Mouse (Mus musculus): ENCODE data around the gene Aldh5a1. TPM values are rescaled to one million over a fixed set of nuclear protein-coding genes. Genes with fewer than 3 reads are reported as not detected.

Aldh5a1 gene
- polyA plus RNA-seq, 1 experiment: 3.8 TPM

GRCm38 (mm10) chr13:24939472-24939871, 2.0 kb upstream of the Aldh5a1 start:
- Histone ChIP-seq H3K4me1 (ENCODE audit: control insufficient read depth, insufficient read depth, low read length) (peaks cover 7% of the 10 kb centered on the region), H3K4me3 (replicated peaks; ENCODE audit: extremely low read depth, low read depth, low read length) (no peak overlapping the region)
- TF ChIP-seq CTCF (IDR thresholded peaks at IDR 0.05; ENCODE audit: insufficient read depth, low read length): no peak
- no peak for TF ChIP-seq POLR2A (IDR thresholded peaks at IDR 0.05; ENCODE audit: borderline replicate concordance, extremely low read depth, low read depth, low read length)
- 90% methylated on average over 9 of the region's 9 CpGs for WGBS
- no peak for DNase-seq

DNA sequence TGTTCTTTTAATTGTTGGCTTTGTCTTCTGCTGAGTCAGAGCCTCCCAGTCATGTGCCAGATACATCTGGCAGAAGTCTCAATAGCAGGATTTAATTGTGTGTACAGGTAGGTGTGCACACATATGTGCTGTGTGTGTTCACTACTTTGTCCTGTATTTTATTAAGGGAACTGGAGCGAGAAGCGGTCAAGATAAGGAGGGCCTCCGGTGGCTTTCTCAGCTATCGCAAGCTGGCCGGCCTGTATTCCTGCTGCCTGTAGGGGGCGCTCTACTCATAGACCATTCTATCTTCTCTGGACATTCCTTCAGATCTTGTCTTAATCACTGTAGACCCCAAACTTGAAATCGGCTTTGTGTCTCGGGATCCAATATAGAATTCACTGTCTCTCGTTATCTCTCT, 1.2 kb upstream of the Aldh5a1 start:
- 20% methylated on average over 9 of the region's 9 CpGs for WGBS
- peak; percentile 70 for DNase-seq
- TF ChIP-seq POLR2A (IDR thresholded peaks at IDR 0.05; ENCODE audit: borderline replicate concordance, extremely low read depth, low read depth, low read length): no peak
- TF ChIP-seq CTCF (IDR thresholded peaks at IDR 0.05; ENCODE audit: insufficient read depth, low read length): peak; percentile 75
- H3K4me3 ChIP-seq (replicated peaks; ENCODE audit: extremely low read depth, low read depth, low read length): peak overlapping the region; percentile 13
- peaks cover 7% of the 10 kb centered on the region for H3K4me1 ChIP-seq (ENCODE audit: control insufficient read depth, insufficient read depth, low read length)

- DNase-seq: no peak
- H3K4me3 ChIP-seq (replicated peaks; ENCODE audit: extremely low read depth, low read depth, low read length): peak overlapping the region; percentile 83
- peaks cover 7% of the 10 kb centered on the region for H3K4me1 ChIP-seq (ENCODE audit: control insufficient read depth, insufficient read depth, low read length)
- WGBS: 13% methylated on average over 12 of the region's 12 CpGs
- TF ChIP-seq POLR2A (IDR thresholded peaks at IDR 0.05; ENCODE audit: borderline replicate concordance, extremely low read depth, low read depth, low read length) (no peak), CTCF (IDR thresholded peaks at IDR 0.05; ENCODE audit: insufficient read depth, low read length) (no peak)
These were observed 342 bp upstream of the Aldh5a1 start for GRCm38 (mm10) chr13:24937839-24938166.

- TF ChIP-seq CTCF (IDR thresholded peaks at IDR 0.05; ENCODE audit: insufficient read depth, low read length) (no peak), POLR2A (IDR thresholded peaks at IDR 0.05; ENCODE audit: borderline replicate concordance, extremely low read depth, low read depth, low read length) (no peak)
- 30% methylated on average over 5 of the region's 5 CpGs for WGBS
- DNase-seq: no peak
- peak overlapping the region; percentile 83 for H3K4me3 ChIP-seq (replicated peaks; ENCODE audit: extremely low read depth, low read depth, low read length)
- H3K4me1 ChIP-seq (ENCODE audit: control insufficient read depth, insufficient read depth, low read length): peaks cover 7% of the 10 kb centered on the region
These were observed 721 bp downstream of the Aldh5a1 start for GRCm38 (mm10) chr13:24936772-24937107.

GRCm38 (mm10) chr13:24933199-24933598, 4.3 kb downstream of the Aldh5a1 start:
- WGBS: 88% methylated on average over 7 of the region's 7 CpGs
- no peak for TF ChIP-seq POLR2A (IDR thresholded peaks at IDR 0.05; ENCODE audit: borderline replicate concordance, extremely low read depth, low read depth, low read length)
- no peak for TF ChIP-seq CTCF (IDR thresholded peaks at IDR 0.05; ENCODE audit: insufficient read depth, low read length)

GRCm38 (mm10) chr13:24930591-24930990, 6.9 kb downstream of the Aldh5a1 start:
- no peak for TF ChIP-seq CTCF (IDR thresholded peaks at IDR 0.05; ENCODE audit: insufficient read depth, low read length)
- TF ChIP-seq POLR2A (IDR thresholded peaks at IDR 0.05; ENCODE audit: borderline replicate concordance, extremely low read depth, low read depth, low read length): no peak
- Histone ChIP-seq H3K4me3 (replicated peaks; ENCODE audit: extremely low read depth, low read depth, low read length) (no peak overlapping the region), H3K4me1 (ENCODE audit: control insufficient read depth, insufficient read depth, low read length) (no peaks in the 10 kb centered on the region; the same call in 1 of the 2 replicates)
- no peak for DNase-seq

More at GRCm38 (mm10) chr13:24933199-24933598, 4.3 kb downstream of the Aldh5a1 start:
- no peak for DNase-seq
- H3K4me3 ChIP-seq (replicated peaks; ENCODE audit: extremely low read depth, low read depth, low read length): no peak overlapping the region
- peaks cover 4% of the 10 kb centered on the region for H3K4me1 ChIP-seq (ENCODE audit: control insufficient read depth, insufficient read depth, low read length)

DNA sequence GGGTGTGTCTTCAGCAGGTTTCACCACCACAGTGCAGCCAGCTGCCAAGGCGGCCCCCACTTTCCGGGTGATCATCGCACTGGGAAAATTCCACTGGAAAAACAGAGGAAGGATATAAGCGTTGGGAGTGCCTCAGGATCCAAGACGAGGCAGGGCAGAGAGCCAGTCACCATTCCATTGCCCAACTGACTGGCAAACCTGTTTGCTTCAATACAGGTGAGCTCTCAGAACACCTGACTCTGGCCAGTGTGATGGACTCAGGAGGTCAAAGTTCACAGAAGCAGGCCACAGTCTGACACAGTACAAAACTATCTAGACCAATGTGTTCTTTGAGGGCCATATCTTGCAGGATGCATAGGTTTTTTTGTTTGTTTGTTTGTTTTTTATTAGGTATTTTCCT, 13.5 kb downstream of the Aldh5a1 start:
- TF ChIP-seq POLR2A (IDR thresholded peaks at IDR 0.05; ENCODE audit: borderline replicate concordance, extremely low read depth, low read depth, low read length): no peak
- no peak for TF ChIP-seq CTCF (IDR thresholded peaks at IDR 0.05; ENCODE audit: insufficient read depth, low read length)
- no peak for DNase-seq
- 75% methylated on average over 5 of the region's 5 CpGs for WGBS

DNA sequence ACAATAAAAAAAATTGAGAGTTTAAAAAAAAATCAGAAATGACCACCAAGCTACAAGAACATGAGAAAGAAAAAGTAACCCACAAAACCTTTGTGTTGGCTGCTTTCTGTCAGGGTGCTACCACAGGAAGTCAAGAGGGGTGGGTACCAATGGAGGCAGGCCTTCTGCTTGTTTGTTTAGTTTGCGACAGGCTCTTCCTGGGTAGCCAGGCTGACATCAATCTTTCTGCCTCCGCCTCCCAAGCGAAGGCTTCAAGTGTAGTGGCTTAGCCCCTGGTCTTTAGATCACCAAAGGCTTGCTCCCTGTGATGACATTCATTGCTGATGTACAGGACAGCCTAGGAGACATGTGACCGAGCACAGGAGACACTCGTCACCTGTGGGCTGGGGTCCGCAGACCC, 16.2 kb downstream of the Aldh5a1 start:
- no peak for DNase-seq
- TF ChIP-seq CTCF (IDR thresholded peaks at IDR 0.05; ENCODE audit: insufficient read depth, low read length) (no peak), POLR2A (IDR thresholded peaks at IDR 0.05; ENCODE audit: borderline replicate concordance, extremely low read depth, low read depth, low read length) (no peak)
- H3K4me1 ChIP-seq (ENCODE audit: control insufficient read depth, insufficient read depth, low read length): no peaks in the 10 kb centered on the region
- H3K4me3 ChIP-seq (replicated peaks; ENCODE audit: extremely low read depth, low read depth, low read length): no peak overlapping the region
- 57% methylated on average over 6 of the region's 6 CpGs for WGBS

More for the DNA sequence above, 13.5 kb downstream of the Aldh5a1 start:
- Histone ChIP-seq H3K4me3 (replicated peaks; ENCODE audit: extremely low read depth, low read depth, low read length) (no peak overlapping the region), H3K4me1 (ENCODE audit: control insufficient read depth, insufficient read depth, low read length) (no peaks in the 10 kb centered on the region; the same call in 1 of the 2 replicates)

DNA sequence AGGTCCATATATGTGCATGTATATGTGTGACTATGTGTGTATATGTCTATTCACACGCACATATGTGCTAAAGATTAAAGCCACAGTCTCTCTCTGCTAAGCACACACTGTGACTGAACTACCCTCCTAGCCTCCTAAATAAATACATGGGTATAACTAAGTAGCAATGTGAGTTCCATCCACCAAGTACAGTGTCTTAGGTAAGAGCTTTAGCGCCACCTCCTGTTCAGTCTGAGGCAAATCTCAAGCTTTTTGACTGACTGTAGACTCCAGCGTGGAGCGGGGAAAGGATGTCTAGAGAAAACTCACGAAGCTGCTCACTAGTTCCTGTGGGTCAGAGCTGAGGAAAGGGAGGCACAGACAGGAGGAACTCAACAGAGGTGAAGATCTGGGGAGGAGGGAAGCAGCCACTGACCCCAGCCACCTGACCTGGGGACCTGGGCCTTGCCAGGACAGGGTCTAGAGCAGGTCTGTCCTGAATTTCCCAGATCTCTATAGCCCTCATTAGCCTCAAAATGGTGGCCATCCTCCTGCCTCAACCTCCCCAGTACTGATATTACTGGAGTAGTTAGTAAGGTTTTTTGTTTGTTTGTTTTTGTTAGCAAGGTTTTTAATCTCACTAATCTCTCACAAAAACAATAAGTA, 17.0 kb downstream of the Aldh5a1 start:
- 16% methylated on average over 5 of the region's 5 CpGs for WGBS
- Histone ChIP-seq H3K4me1 (ENCODE audit: control insufficient read depth, insufficient read depth, low read length) (no peaks in the 10 kb centered on the region), H3K4me3 (replicated peaks; ENCODE audit: extremely low read depth, low read depth, low read length) (no peak overlapping the region)
- TF ChIP-seq CTCF (IDR thresholded peaks at IDR 0.05; ENCODE audit: insufficient read depth, low read length) (peak; percentile 24), POLR2A (IDR thresholded peaks at IDR 0.05; ENCODE audit: borderline replicate concordance, extremely low read depth, low read depth, low read length) (no peak)
- DNase-seq: peak; percentile 46

DNA sequence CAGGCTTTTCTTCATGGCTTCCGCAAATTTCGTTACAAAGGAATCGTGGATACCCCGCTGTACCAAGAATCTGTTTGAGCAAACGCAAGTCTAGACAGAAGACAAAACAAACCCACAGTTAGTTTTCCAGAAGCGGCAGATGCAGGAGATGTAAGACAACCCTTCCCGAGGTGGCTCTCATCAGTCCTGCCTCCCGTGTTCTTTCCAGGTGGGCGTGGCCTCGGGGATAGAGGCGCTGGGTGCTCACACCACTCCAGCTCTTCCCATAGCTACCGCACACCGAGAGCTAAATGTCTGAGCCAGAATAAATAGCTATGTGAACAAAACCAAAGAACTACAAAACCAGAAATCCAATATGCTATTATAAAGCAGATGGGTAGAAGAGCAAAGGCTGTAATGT, 21.6 kb downstream of the Aldh5a1 start:
- 67% methylated on average over 13 of the region's 13 CpGs for WGBS
- Histone ChIP-seq H3K4me1 (ENCODE audit: control insufficient read depth, insufficient read depth, low read length) (no peaks in the 10 kb centered on the region), H3K4me3 (replicated peaks; ENCODE audit: extremely low read depth, low read depth, low read length) (no peak overlapping the region)
- no peak for DNase-seq
- TF ChIP-seq CTCF (IDR thresholded peaks at IDR 0.05; ENCODE audit: insufficient read depth, low read length): no peak
- no peak for TF ChIP-seq POLR2A (IDR thresholded peaks at IDR 0.05; ENCODE audit: borderline replicate concordance, extremely low read depth, low read depth, low read length)
